Mouse (Mus musculus) heart, embryonic 15.5 days (tissue): ENCODE measurements around the gene Ascl5. TPM values are rescaled to one million over a fixed set of nuclear protein-coding genes. Genes with fewer than 3 reads are reported as not detected.
A peak's percentile ranks its signal among the peaks of the same experiment; 100 is the strongest.

ENCODE experiments used
- ATAC-seq: fragments of 200-750 bp; cut with Nextera tagmentation; replicated peaks from 2 replicates; pipeline ENCODE4 v1.8.0; 2017; ENCODE audit warnings: low read depth, moderate TSS enrichment; ENCODE audit not compliant: insufficient number of reproducible peaks, insufficient read depth, low FRiP score
- H3K27ac ChIP-seq: fragments of 300-500 bp; sonication (generic); 2 replicates; pipeline ENCODE4 v1.5.1; 2015; ENCODE audit warnings: mild to moderate bottlenecking, inconsistent platforms
- H3K27me3 ChIP-seq: fragments of 300-500 bp; sonication (generic); 2 replicates; pipeline ENCODE4 v1.6.1; 2015; ENCODE audit warnings: inconsistent platforms
- H3K36me3 ChIP-seq: fragments of 300-500 bp; sonication (generic); 2 replicates; pipeline ENCODE4 v1.6.1; 2015; ENCODE audit warnings: mild to moderate bottlenecking, inconsistent platforms
- H3K4me1 ChIP-seq: fragments of 300-500 bp; sonication (generic); replicated peaks from 2 replicates; pipeline ENCODE4 v1.6.1; 2015; ENCODE audit warnings: inconsistent platforms
- H3K4me2 ChIP-seq: fragments of 300-500 bp; sonication (generic); 2 replicates; pipeline ENCODE4 v1.6.1; 2015; ENCODE audit warnings: inconsistent platforms, mild to moderate bottlenecking, moderate library complexity
- H3K4me3 ChIP-seq: fragments of 300-500 bp; sonication (generic); 2 replicates; pipeline ENCODE4 v1.5.1; 2015; ENCODE audit warnings: mild to moderate bottlenecking, inconsistent platforms
- H3K9ac ChIP-seq: fragments of 300-500 bp; sonication (generic); 2 replicates; pipeline ENCODE4 v1.6.1; 2015; ENCODE audit warnings: mild to moderate bottlenecking, inconsistent platforms
- H3K9me3 ChIP-seq: fragments of 300-500 bp; sonication (generic); replicated peaks from 2 replicates; pipeline ENCODE4 v1.6.1; 2016; ENCODE audit warnings: inconsistent platforms
- WGBS: fragments of 180-500 bp; shearing (Covaris S2); methylation state at CpG from one replicate; pipeline ENCODE4 v1.1.7; 2015; ENCODE audit warnings: mixed read lengths; 5-methylcytosine and 5-hydroxymethylcytosine counted together
- polyA plus RNA-seq: library from polyadenylated mRNA; unstranded; fragments of >200 nt; fragmentation: Nextera tagmentation; extraction: Ambion mirVana; gene quantifications from 2 replicates; pipeline ENCODE4 v1.2.1, GENCODE M21; 2015

Gene Ascl5
- polyA plus RNA-seq, 1 experiment from 2014 or later: not detected

DNA sequence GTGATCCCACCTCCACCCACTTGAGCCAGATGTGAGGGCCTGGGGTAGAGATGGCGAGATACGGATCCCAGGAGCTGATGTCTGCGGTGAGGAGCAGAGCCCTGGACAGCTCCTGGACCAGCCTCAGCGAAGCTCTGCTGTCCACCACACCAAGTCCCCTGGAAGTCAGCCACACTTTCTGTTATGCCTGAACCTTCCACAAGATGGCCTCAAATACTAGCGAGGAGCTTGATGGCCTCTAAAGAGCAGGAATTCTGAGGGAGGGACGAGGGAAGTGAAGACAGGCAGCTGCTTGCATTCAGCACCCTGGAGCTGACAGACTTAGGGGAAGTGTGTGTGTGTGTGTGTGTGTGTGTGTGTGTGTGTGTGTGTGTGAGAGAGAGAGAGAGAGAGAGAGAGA lies 861 bp downstream of the Ascl5 start:
- H3K9ac ChIP-seq: no peak overlapping the region
- ATAC-seq: peak; percentile 74
- no peaks in the 10 kb centered on the region for H3K9me3 ChIP-seq
- no peak overlapping the region for H3K27ac ChIP-seq
- H3K36me3 ChIP-seq: no peaks in the 10 kb centered on the region
- peaks cover 18% of the 10 kb centered on the region for H3K4me1 ChIP-seq
- peaks cover 48% of the 10 kb centered on the region for H3K27me3 ChIP-seq
- H3K4me2 ChIP-seq: peak overlapping the region; percentile 62
- WGBS: 0% methylated on average over 6 of the region's 6 CpGs
- H3K4me3 ChIP-seq: peak overlapping the region; percentile 35

DNA sequence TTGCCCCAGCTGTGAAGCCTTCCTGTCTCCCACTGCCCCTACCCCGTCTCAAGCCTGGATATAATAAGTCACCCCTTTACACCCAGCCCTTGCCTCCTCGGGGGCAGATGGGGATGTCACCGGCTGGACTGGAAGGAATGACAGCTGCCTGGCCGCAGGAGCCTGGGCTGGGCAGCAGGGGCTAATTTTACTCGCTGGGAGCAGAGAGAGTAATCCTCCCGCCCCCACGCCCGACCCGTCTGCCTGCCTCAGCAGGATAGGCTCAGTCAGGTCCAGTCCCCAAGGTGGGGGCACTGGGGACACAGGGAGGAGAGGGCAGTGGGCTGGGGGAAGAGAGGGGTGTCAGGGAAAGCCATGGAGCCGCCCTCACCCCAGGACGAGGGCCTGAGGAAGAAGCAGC lies 1.9 kb downstream of the Ascl5 start, which contains the start of gene Cacna1s:
Gene Cacna1s, plus strand, starts transcription at position 204 of the 400 bp plus-strand sequence.
- no peak for ATAC-seq
- H3K4me1 ChIP-seq: peaks cover 18% of the 10 kb centered on the region
- H3K27ac ChIP-seq: no peak within 1 kb of the TSS
- no peak within 1 kb of the TSS for H3K4me2 ChIP-seq
- no peaks in the 10 kb centered on the region for H3K36me3 ChIP-seq
- H3K4me3 ChIP-seq: no peak within 1 kb of the TSS
- H3K9ac ChIP-seq: no peak within 1 kb of the TSS
- H3K27me3 ChIP-seq: peaks cover 49% of the 10 kb centered on the region
- no peaks in the 10 kb centered on the region for H3K9me3 ChIP-seq
- WGBS: 37% methylated on average over 11 of the region's 11 CpGs

DNA sequence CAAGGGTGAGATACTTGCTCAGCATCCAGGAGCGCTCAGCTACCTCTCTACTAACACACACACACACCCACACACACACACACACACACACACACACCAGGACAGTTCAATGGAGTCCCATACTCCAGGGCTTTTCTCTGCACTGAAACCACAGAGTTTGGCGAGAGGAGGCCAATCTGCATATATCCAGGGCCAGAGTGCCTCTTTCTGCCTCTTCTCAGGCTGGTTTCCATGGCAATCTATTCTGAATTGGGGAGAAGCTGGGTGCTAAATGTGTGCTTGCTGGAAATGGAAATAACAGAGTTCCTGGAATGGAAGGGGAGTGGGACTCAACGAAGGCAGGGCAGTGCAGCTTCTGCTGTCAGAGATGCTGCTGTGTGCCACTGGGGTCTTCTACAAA lies 5.2 kb downstream of the Ascl5 start:
- Histone ChIP-seq H3K4me2 (no peak overlapping the region), H3K9me3 (no peaks in the 10 kb centered on the region), H3K36me3 (no peaks in the 10 kb centered on the region), H3K9ac (no peak overlapping the region), H3K27ac (no peak overlapping the region), H3K27me3 (peaks cover 23% of the 10 kb centered on the region), H3K4me3 (no peak overlapping the region), H3K4me1 (peaks cover 14% of the 10 kb centered on the region)
- ATAC-seq: no peak
- WGBS: 81% methylated on average over 3 of the region's 3 CpGs

DNA sequence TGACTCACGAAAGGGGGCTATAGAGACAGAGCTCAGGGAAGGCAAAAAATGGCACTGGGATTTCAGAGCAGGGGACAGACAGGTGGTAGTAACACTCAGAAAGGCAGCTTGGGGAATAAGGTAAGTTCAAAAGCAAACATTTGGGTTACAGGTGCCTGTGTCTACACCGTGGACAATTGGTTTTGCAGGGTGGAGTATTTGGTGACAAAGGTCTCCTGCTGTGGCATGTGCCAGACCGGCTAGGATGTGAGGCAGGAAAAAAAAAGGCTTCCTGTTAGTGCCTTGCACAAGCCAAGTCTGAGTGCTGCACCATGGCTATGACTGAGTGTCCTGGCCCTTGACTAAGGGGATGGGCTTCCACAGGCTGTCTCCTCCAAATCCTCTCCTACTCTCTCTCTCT lies 8.0 kb downstream of the Ascl5 start:
- 52% methylated on average over 3 of the region's 3 CpGs for WGBS
- Histone ChIP-seq H3K4me2 (no peak overlapping the region), H3K36me3 (no peaks in the 10 kb centered on the region), H3K4me1 (peaks cover 3% of the 10 kb centered on the region; the same call in 1 of the 2 replicates), H3K27ac (no peak overlapping the region), H3K27me3 (peaks cover 8% of the 10 kb centered on the region; the same call in 1 of the 2 replicates), H3K9ac (no peak overlapping the region), H3K4me3 (no peak overlapping the region), H3K9me3 (no peaks in the 10 kb centered on the region)
- no peak for ATAC-seq

DNA sequence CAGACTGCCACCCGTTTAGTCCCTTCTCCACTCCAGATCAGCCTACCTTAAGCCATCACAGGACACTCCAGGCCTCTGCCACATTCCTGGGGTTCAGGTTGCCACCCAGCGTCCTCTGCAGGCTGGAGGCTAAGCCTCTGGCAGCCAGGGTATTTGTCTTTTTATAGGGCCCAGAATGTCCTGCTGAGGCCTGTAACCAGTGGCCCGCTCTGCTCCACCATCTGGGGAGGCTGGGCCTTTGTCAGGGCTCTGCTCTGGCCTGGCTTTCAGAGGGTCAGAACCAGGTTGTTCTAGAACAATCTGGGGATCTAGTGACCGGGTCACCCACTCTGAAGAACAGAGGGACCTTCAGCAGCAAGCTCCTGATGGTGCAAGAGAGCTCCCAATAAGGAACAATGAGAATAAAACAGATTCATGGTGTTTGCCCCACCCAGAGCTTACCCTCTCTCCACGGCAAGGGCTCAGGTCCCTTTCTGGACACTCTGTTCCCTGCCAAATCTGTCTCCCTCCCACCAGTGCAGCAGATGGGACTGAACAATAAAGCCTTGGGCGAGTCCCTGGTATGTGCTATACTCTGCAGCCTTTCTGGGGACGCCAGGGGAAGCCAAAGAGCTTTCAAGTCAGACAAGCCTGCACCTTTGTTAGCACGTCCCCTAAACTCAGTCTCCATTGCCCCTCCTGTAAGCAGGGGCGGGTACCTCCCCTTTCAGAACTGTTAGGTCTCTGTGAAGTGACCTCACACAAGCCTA lies 10.6 kb downstream of the Ascl5 start:
- WGBS: 61% methylated on average over 9 of the region's 9 CpGs
- Histone ChIP-seq H3K27ac (no peak overlapping the region), H3K36me3 (no peaks in the 10 kb centered on the region), H3K4me3 (no peak overlapping the region), H3K9me3 (no peaks in the 10 kb centered on the region), H3K27me3 (0 out of 2 replicates have a peak, but pooled peaks cover 8% of the 10 kb centered on the region), H3K4me2 (no peak overlapping the region), H3K9ac (no peak overlapping the region), H3K4me1 (peaks cover 6% of the 10 kb centered on the region)
- no peak for ATAC-seq

DNA sequence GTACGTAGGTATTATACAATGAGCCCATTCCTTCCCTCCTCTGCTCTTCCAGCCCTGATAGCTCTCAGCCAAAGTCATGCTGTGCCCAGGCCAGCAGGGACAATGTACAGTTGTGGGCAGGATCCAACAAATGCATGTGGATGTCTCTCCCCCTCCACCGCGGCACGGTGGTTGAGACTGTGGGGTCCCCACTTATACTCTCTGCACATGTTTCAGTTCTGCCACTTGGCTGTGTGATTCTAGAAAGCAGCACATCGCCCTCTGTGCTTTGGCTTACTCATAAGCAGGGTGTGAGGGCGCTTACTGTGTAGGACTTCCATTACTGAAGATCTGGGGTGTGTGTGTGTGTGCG lies 11.2 kb downstream of the Ascl5 start:
- Histone ChIP-seq H3K27me3 (0 out of 2 replicates have a peak, but pooled peaks cover 8% of the 10 kb centered on the region), H3K4me3 (no peak overlapping the region), H3K4me2 (no peak overlapping the region), H3K9me3 (no peaks in the 10 kb centered on the region), H3K4me1 (peaks cover 6% of the 10 kb centered on the region), H3K27ac (no peak overlapping the region), H3K36me3 (no peaks in the 10 kb centered on the region), H3K9ac (no peak overlapping the region)
- WGBS: 82% methylated on average over 7 of the region's 7 CpGs
- no peak for ATAC-seq

DNA sequence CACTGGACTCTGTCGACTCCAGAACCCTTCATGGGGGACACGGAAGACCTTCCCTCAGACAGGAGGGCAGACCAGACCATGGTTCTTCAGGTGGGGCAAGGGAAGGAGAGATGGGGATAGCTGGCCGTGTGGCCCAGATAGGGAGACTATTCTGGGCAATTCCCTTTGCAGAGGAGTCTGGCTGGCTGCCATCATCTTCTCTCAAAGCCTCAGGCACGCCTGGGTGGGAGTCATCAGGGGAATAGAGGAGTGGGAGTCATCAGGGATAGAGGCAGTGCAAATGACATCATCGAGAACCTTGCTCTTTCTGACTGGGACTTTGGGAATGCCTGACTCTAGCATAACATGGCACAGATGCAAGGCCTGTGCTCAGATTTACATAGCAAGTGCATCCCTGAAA lies 13.4 kb downstream of the Ascl5 start:
- Histone ChIP-seq H3K36me3 (no peaks in the 10 kb centered on the region), H3K4me1 (peaks cover 6% of the 10 kb centered on the region), H3K4me3 (no peak overlapping the region), H3K4me2 (no peak overlapping the region), H3K9me3 (no peaks in the 10 kb centered on the region), H3K9ac (no peak overlapping the region), H3K27ac (no peak overlapping the region), H3K27me3 (peaks cover 5% of the 10 kb centered on the region; the same call in 1 of the 2 replicates)
- no peak for ATAC-seq
- 31% methylated on average over 5 of the region's 5 CpGs for WGBS

DNA sequence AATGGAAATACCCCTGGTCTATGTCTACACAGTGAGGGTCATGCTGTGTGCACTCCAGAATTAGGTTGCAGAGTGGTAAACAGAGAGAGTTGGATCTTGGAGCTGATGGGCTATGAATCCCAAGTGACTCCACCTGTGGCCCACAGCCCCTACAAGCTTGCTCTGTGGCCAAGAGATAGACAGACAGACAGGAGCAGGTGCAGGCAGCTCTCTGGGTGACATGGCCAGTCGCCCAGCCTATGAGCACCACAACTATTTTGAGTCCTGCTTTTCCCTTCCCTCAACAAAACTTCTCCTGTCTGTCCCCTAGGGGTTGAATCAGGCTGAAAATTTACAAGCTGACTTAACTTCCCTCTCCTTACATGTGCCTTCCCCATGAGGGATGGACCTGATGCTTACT lies 16.0 kb downstream of the Ascl5 start:
- WGBS: 37% methylated on average over 1 of the region's 1 CpGs
- peaks cover 5% of the 10 kb centered on the region; the same call in 1 of the 2 replicates for H3K27me3 ChIP-seq
- H3K4me1 ChIP-seq: peaks cover 6% of the 10 kb centered on the region
- ATAC-seq: no peak
- H3K9me3 ChIP-seq: no peaks in the 10 kb centered on the region
- no peak overlapping the region for H3K4me2 ChIP-seq
- no peak overlapping the region for H3K4me3 ChIP-seq
- H3K27ac ChIP-seq: no peak overlapping the region
- no peaks in the 10 kb centered on the region for H3K36me3 ChIP-seq
- no peak overlapping the region for H3K9ac ChIP-seq

DNA sequence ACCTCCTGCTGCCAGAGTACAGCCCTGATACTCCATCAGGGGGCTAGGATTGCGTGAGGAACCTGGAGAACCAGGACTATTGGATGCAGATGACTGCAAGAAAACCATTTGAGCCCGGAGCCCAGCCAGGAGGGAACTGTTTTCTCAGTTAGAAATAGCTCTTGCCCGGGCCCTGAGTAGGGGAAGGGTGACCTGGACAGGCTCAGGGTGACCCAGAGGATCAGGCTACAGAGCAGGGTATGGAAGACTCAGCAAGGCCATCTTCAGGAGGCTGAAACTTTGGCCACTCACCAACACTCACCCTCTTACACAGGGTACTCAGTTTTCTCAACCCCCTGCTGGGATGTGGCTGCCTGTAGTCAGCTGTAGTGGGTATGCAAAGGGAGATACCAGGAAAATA lies 17.0 kb downstream of the Ascl5 start:
- WGBS: 58% methylated on average over 3 of the region's 3 CpGs
- no peak overlapping the region for H3K4me3 ChIP-seq
- no peak overlapping the region for H3K9ac ChIP-seq
- no peak for ATAC-seq
- no peak overlapping the region for H3K27ac ChIP-seq
- H3K9me3 ChIP-seq: no peaks in the 10 kb centered on the region
- no peak overlapping the region for H3K4me2 ChIP-seq
- peaks cover 5% of the 10 kb centered on the region; the same call in 1 of the 2 replicates for H3K27me3 ChIP-seq
- H3K36me3 ChIP-seq: no peaks in the 10 kb centered on the region
- peaks cover 6% of the 10 kb centered on the region for H3K4me1 ChIP-seq

DNA sequence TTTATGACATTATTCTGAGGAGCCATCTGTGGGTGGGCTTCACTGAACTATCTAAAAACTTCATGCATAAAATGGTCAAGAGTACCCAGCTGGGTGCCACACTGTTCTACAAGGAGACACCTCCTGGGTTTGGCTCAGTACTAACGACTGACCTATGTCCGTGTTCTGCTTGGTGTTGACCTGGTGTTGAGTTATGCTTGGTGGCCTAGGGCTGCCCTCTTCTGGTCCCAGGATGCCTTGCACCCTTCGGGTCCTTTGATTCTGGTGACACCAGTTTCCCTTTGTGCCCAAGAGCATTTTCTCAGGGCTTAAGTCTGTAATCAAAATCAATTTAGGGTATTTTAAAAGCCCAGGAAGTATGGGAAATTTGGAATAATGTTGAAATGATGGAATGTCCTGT lies 25.5 kb downstream of the Ascl5 start:
- H3K9ac ChIP-seq: no peak overlapping the region
- ATAC-seq: no peak

DNA sequence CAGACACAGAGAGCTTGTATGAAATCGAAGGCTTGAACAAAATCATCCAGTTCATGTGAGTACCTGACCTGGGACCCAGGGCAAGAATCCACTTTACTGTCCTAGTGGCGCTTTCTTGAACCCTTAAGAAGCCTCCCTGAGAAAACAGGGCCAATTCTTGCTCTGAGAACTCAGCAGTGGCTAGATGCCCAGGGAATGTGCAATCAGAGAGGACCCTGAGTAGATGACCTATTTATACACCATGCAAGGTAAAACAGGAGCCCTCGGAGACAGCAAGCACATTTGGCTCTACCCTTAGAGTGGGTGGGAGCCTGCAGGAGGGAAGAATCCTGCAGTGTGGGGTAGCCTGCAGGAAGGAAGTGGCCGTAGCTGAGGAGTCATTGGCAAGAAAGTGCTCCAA lies 27.1 kb downstream of the Ascl5 start:
- H3K4me3 ChIP-seq: no peak overlapping the region
- no peaks in the 10 kb centered on the region for H3K9me3 ChIP-seq
- H3K9ac ChIP-seq: no peak overlapping the region
- no peak overlapping the region for H3K4me2 ChIP-seq
- no peak overlapping the region for H3K27ac ChIP-seq
- WGBS: 49% methylated on average over 4 of the region's 4 CpGs
- peaks cover 6% of the 10 kb centered on the region for H3K4me1 ChIP-seq
- no peaks in the 10 kb centered on the region for H3K36me3 ChIP-seq
- H3K27me3 ChIP-seq: 0 out of 2 replicates have a peak, but pooled peaks cover 9% of the 10 kb centered on the region
- no peak for ATAC-seq

More for the DNA sequence above, 25.5 kb downstream of the Ascl5 start:
- Histone ChIP-seq H3K4me2 (no peak overlapping the region), H3K27ac (no peak overlapping the region), H3K9me3 (no peaks in the 10 kb centered on the region), H3K27me3 (0 out of 2 replicates have a peak, but pooled peaks cover 9% of the 10 kb centered on the region), H3K4me1 (peaks cover 6% of the 10 kb centered on the region), H3K36me3 (no peaks in the 10 kb centered on the region), H3K4me3 (no peak overlapping the region)
- WGBS: 6% methylated on average over 3 of the region's 3 CpGs

DNA sequence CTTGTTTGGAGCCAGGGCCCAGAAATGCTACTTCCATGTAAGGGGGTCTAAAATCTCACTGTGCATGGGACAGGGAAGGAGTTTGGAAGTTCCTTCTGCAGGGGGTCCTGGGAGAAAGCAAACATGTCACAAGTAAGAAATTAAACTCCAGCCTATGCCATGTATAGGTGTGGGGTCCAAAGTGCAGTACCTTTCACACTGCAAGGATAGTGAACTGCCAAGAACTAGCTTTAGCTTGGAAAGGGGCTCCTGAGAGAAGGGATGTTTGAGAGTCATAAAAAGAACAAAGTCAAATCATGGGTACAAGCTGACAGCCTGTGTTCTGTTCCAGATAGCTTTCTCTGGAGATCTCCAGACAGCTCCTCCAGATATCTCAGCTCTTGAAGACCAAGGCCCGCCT lies 30.6 kb downstream of the Ascl5 start:
- H3K36me3 ChIP-seq: no peaks in the 10 kb centered on the region
- H3K27ac ChIP-seq: no peak overlapping the region
- no peaks in the 10 kb centered on the region for H3K9me3 ChIP-seq
- H3K4me3 ChIP-seq: no peak overlapping the region
- WGBS: 78% methylated on average over 1 of the region's 1 CpGs
- H3K27me3 ChIP-seq: peaks cover 5% of the 10 kb centered on the region; the same call in 1 of the 2 replicates
- ATAC-seq: no peak
- no peak overlapping the region for H3K4me2 ChIP-seq
- H3K9ac ChIP-seq: no peak overlapping the region
- H3K4me1 ChIP-seq: peaks cover 11% of the 10 kb centered on the region
